Mouse (Mus musculus): ENCODE measurements around the gene Olfr1358. TPM values are rescaled to one million over a fixed set of nuclear protein-coding genes. Genes with fewer than 3 reads are reported as not detected.
"Not testable (repeated sequence)": the region's sequence is repeated elsewhere in the genome, so short reads cannot be mapped to it uniquely, and the experiment has no call there.

Gene Olfr1358
- not detected in 2 replicates for polyA plus RNA-seq (2016; fragmentation: Nextera tagmentation; extraction: Ambion mirVana)

DNA sequence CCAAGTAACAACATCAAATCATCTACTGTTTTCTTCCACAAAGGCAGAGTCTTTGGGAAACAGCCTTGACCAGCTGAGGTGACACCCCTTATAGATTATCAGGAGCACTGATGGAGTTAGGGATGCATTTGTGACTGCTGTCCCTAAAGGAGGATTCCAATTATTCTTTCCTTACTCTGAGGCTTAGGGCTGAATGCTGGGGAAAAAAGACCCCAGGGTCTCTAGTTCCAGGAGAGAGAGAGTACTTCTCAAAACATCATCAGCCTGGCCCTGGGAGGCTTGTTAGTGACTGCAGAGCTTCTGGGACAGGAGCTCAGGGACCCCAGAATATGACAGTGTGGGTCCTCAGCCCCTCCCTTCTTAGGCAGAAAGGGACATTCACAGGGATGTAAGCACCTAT lies at the start of gene Olfr1358:
Gene Olfr1358 (plus strand): TSS at position 301 of the 400 bp plus-strand sequence.
- no peak within 1 kb of the TSS for H3K4me2 ChIP-seq (replicated peaks)
- ATAC-seq (ENCODE audit: insufficient number of reproducible peaks, insufficient read depth, low FRiP score, low TSS enrichment) = no peak

DNA sequence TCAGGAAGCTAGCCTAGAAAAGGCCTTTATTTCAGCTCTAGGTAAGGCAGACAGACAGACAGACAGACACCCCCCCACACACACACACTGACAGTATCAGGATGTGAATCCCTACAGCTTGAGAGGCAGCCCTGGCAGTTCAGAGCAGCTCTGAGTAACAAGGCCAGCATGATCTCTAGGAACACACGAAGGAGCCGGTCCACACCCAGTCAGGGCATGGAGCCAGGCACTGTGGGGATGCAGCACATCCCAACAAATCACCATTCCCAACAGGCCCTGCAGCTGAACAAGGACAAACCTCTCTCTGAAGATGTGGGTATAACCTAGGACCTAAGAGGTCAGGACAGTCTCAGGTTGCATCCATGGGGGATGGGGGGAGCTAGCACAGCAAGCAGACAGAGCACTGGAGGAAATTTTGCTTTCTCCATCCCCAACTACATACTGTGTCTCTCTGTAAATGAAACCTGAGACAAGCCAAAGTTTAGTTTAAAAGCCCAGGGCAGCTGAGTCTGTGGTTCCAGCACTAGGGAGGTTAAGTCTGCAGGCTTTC lies 49.4 kb upstream of the Olfr1358 start:
- no peaks in the 10 kb centered on the region for H3K9me3 ChIP-seq
- no peak overlapping the region for H3K9ac ChIP-seq
- no peak for ATAC-seq (ENCODE audit: insufficient number of reproducible peaks, insufficient read depth, low FRiP score, low TSS enrichment)
- H3K4me3 ChIP-seq = no peak overlapping the region
- H3K4me2 ChIP-seq (replicated peaks) = no peak overlapping the region
- H3K4me1 ChIP-seq = peaks cover 14% of the 10 kb centered on the region
- WGBS = 17% methylated on average over 2 of the region's 2 CpGs
- H3K36me3 ChIP-seq = no peaks in the 10 kb centered on the region
- peak overlapping the region; percentile 48; the same call in 1 of the 2 replicates for H3K27ac ChIP-seq
- H3K27me3 ChIP-seq = 0 out of 2 replicates have a peak, but pooled peaks cover 3% of the 10 kb centered on the region

More for the DNA sequence above, at the start of gene Olfr1358:
- no peaks in the 10 kb centered on the region for H3K27me3 ChIP-seq
- H3K4me1 ChIP-seq = no peaks in the 10 kb centered on the region
- H3K4me3 ChIP-seq = no peak within 1 kb of the TSS
- H3K36me3 ChIP-seq = no peaks in the 10 kb centered on the region
- no peak within 1 kb of the TSS for H3K27ac ChIP-seq
- no peak within 1 kb of the TSS for H3K9ac ChIP-seq
- H3K9me3 ChIP-seq = no peaks in the 10 kb centered on the region

DNA sequence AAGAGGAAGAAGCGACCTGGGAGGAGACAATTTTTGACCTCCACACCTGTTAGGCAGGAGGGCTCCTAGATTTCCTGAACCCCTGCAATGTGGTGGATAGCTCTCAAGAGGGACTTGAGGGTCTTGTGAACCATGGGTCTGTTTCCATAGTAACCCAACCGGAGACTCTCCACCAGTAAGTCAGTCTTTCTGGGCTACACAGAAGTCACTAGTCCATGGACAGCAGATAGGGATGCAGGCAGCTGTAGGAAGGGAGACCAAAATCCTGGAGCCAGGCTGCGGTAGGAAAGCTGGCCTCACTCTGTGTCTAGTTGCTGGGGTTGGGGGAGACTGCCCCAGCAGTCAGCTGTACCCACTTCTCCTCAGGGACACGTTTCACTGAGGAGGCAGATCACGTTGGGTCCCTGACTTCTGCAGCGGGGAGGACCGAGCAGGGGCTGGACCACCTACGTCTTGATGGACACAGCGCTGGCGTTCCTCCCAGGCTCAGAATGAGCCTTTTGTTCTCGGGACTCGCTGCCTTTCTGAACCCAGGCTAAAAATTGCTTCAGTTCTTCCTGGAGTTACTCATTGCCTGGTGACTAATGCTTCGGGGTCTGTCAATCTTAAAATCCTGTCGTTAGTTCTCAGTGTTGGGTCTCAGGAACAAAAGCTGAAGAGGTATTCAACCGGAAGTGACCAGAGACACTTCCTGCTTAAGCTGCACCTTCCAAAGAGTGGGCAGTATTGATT lies 46.5 kb upstream of the Olfr1358 start:
- Histone ChIP-seq H3K4me3 (no peak overlapping the region), H3K9ac (no peak overlapping the region), H3K4me2 (replicated peaks) (no peak overlapping the region), H3K36me3 (no peaks in the 10 kb centered on the region), H3K4me1 (peaks cover 5% of the 10 kb centered on the region; the same call in 1 of the 2 replicates), H3K27me3 (no peaks in the 10 kb centered on the region), H3K27ac (peak overlapping the region; percentile 57; the same call in 1 of the 2 replicates), H3K9me3 (no peaks in the 10 kb centered on the region)
- WGBS = 23% methylated on average over 15 of the region's 15 CpGs
- no peak for ATAC-seq (ENCODE audit: insufficient number of reproducible peaks, insufficient read depth, low FRiP score, low TSS enrichment)

DNA sequence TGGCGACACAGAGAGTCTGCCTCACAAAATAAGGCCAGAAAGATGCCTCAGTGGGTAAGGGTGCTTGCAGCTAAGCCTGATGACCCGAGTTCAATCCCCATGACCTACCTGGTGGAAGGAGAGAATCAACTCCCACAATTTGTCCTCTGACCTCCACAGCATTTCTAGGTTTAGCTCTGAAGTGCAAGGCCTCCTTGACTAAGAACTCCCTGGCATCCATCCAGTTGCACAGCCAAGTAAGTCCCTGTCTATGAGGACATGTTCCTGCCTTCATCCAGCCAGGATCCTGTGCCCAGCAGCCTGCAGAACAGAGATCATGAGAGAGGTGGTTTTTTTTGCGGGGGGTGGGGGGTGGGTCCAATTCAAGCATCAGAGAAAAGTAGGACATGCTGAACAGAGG lies 45.2 kb upstream of the Olfr1358 start:
- Histone ChIP-seq H3K36me3 (no peaks in the 10 kb centered on the region), H3K4me2 (replicated peaks) (no peak overlapping the region)

DNA sequence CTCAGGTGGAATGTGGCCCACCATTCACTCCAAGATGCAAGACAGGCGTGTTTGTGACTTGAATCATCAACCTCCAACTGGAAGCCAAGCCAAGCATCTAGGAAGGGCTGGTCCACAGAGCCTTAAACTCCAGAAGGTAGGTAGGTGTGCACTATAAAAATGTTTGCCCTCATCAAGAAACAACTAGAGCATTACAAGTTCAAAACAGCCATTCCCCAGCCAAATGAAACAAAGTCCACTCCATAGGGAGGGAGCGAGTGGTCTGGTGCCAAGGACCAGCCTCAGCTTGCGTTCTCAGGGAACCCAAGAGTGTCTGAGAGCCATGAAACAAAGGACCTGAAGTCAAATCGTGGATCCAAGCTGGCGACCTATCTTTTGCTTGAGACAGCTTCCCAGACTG lies 43.8 kb upstream of the Olfr1358 start:
- Histone ChIP-seq H3K4me3 (no peak overlapping the region), H3K4me1 (no peaks in the 10 kb centered on the region), H3K4me2 (replicated peaks) (no peak overlapping the region), H3K27me3 (no peaks in the 10 kb centered on the region), H3K36me3 (no peaks in the 10 kb centered on the region), H3K9me3 (no peaks in the 10 kb centered on the region), H3K9ac (no peak overlapping the region), H3K27ac (no peak overlapping the region)
- no peak for ATAC-seq (ENCODE audit: insufficient number of reproducible peaks, insufficient read depth, low FRiP score, low TSS enrichment)
- 58% methylated on average over 5 of the region's 5 CpGs for WGBS

More for the DNA sequence above, 45.2 kb upstream of the Olfr1358 start:
- Histone ChIP-seq H3K4me3 (no peak overlapping the region), H3K27me3 (no peaks in the 10 kb centered on the region), H3K4me1 (peaks cover 5% of the 10 kb centered on the region; the same call in 1 of the 2 replicates), H3K9ac (no peak overlapping the region), H3K27ac (no peak overlapping the region), H3K9me3 (no peaks in the 10 kb centered on the region)
- whole genome bisulfite sequencing = 75% methylated on average over 3 of the region's 3 CpGs
- ATAC-seq (ENCODE audit: insufficient number of reproducible peaks, insufficient read depth, low FRiP score, low TSS enrichment) = no peak

- WGBS = 71% methylated on average over 8 of the region's 8 CpGs
- no peaks in the 10 kb centered on the region for H3K27me3 ChIP-seq
Observed at GRCm38 (mm10) chr10:78474759-78475158, 42.5 kb upstream of the Olfr1358 start.

DNA sequence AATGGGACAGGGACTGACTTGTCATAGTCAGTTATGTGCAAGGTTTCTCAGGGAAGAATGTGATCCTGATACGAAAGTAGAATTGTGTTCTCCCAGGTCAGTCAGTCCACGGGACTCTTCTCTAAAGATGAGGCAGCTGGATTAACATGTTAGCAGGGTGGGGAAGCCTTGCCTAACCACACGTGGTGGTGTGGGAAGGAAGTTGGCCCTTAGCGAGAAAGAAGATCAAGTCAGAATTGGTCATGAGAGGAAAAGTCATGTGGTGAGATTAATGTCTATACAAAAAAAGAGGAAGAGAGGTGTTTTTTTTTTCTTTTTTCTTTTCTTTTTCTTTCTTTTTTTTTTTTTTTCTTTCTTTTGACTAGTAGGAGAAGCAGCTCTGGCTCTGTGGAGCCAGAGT lies 40.4 kb upstream of the Olfr1358 start:
- no peaks in the 10 kb centered on the region; the same call in 1 of the 2 replicates for H3K4me1 ChIP-seq
- no peak overlapping the region for H3K27ac ChIP-seq
- 77% methylated on average over 4 of the region's 4 CpGs for WGBS

More at GRCm38 (mm10) chr10:78474759-78475158, 42.5 kb upstream of the Olfr1358 start:
- H3K4me2 ChIP-seq (replicated peaks) = no peak overlapping the region
- H3K4me3 ChIP-seq = no peak overlapping the region
- H3K9me3 ChIP-seq = no peaks in the 10 kb centered on the region
- no peak overlapping the region for H3K9ac ChIP-seq
- H3K27ac ChIP-seq = no peak overlapping the region
- H3K4me1 ChIP-seq = no peaks in the 10 kb centered on the region
- no peak for ATAC-seq (ENCODE audit: insufficient number of reproducible peaks, insufficient read depth, low FRiP score, low TSS enrichment)
- no peaks in the 10 kb centered on the region for H3K36me3 ChIP-seq

DNA sequence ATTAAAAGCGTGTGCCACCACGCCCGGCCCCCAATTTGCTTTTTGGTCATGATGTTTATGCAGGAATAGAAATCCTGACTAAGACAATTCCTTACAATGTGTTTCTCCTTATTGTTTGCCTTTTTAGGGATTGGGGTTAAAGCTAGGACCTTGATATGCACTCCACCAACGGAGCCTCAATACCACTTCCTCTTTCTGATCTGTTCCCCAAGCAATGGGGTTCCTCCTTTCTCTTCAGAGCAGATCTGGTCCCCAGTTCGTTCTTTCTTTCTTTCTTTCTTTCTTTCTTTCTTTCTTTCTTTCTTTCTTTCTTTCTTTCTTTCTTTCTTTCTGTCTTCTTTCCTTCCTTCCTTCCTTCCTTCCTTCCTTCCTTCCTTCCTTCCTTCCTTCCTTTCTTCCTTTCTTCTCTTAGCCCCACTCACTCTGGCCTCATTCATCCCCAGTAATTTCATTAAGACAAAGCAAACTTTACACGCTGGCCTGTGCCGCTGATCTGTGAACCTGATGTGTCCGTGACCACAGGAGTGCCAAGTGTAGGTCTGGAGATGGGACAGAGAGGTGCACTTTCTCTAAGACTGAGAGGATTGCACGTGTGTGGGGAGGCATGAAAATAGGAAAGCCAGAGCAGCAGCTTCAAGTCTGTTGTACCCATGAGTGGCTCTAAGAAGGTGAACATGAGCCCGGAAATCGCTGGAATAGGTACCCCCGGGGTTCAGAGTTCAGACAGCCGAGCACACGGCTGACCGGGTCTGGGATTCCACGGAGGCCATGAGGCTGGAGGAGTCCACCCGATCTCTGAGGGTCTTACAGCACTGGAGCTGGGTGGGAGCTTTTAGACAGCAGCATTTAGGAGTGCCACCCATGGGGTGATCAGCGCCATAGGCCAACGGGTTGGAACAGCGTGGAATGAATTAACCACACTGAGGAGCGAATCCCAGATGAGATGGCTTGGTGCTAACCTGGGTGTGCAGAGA lies 36.0 kb upstream of the Olfr1358 start:
- Histone ChIP-seq H3K4me1 (no peaks in the 10 kb centered on the region; the same call in 1 of the 2 replicates), H3K9me3 (no peaks in the 10 kb centered on the region), H3K4me2 (replicated peaks) (peak overlapping the region; percentile 85), H3K9ac (peak overlapping the region; percentile 48; the same call in 1 of the 2 replicates), H3K36me3 (no peaks in the 10 kb centered on the region), H3K27me3 (peaks cover 13% of the 10 kb centered on the region), H3K27ac (no peak overlapping the region), H3K4me3 (peak overlapping the region; percentile 48)
- 34% methylated on average over 21 of the region's 21 CpGs for WGBS
- ATAC-seq (ENCODE audit: insufficient number of reproducible peaks, insufficient read depth, low FRiP score, low TSS enrichment) = peak; percentile 32; the same call in 1 of the 2 replicates

More for the DNA sequence above, 40.4 kb upstream of the Olfr1358 start:
- Histone ChIP-seq H3K36me3 (no peaks in the 10 kb centered on the region), H3K9me3 (no peaks in the 10 kb centered on the region), H3K27me3 (no peaks in the 10 kb centered on the region), H3K9ac (no peak overlapping the region), H3K4me2 (replicated peaks) (no peak overlapping the region), H3K4me3 (no peak overlapping the region)
- no peak for ATAC-seq (ENCODE audit: insufficient number of reproducible peaks, insufficient read depth, low FRiP score, low TSS enrichment)

GRCm38 (mm10) chr10:78481928-78482499 lies 35.2 kb upstream of the Olfr1358 start:
- ATAC-seq (ENCODE audit: insufficient number of reproducible peaks, insufficient read depth, low FRiP score, low TSS enrichment) = peak; percentile 93
- H3K9me3 ChIP-seq = no peaks in the 10 kb centered on the region
- H3K9ac ChIP-seq = peak overlapping the region; percentile 48
- H3K4me1 ChIP-seq = no peaks in the 10 kb centered on the region; the same call in 1 of the 2 replicates
- H3K27me3 ChIP-seq = peaks cover 16% of the 10 kb centered on the region
- under 1% methylated on average over 35 of the region's 35 CpGs for WGBS
- peak overlapping the region; percentile 48 for H3K4me3 ChIP-seq
- 0 out of 2 replicates have a peak overlapping the region, but pooled peaks have one; percentile 30 for H3K27ac ChIP-seq
- H3K4me2 ChIP-seq (replicated peaks) = peak overlapping the region; percentile 85
- H3K36me3 ChIP-seq = no peaks in the 10 kb centered on the region

DNA sequence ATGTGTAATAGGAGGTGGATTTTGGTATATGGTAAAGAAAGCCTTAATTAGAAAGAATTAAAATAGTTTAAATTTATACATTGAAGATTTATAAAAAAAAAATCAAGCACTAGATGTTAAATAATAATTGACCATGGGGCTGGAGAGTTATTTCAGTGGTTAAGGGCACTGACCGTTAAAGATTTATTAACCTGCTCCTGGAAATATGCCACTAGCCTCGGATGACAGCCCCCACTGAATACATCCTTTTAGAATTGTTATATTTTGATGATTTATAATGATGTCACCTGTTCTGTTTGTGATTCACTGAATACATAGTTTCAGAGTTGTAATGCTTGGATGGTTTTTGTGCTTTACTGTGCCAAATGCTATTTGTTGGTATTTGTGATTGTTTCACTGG lies 31.9 kb upstream of the Olfr1358 start:
- H3K36me3 ChIP-seq; H3K4me2 ChIP-seq (replicated peaks); H3K4me3 ChIP-seq; H3K27ac ChIP-seq; H3K9ac ChIP-seq; H3K4me1 ChIP-seq; H3K9me3 ChIP-seq; ATAC-seq (ENCODE audit: insufficient number of reproducible peaks, insufficient read depth, low FRiP score, low TSS enrichment): not testable (repeated sequence)
- H3K27me3 ChIP-seq = peaks cover 16% of the 10 kb centered on the region
- 75% methylated on average over 2 of the region's 2 CpGs for WGBS

GRCm38 (mm10) chr10:78486871-78487270 lies 30.4 kb upstream of the Olfr1358 start:
- peaks cover 16% of the 10 kb centered on the region for H3K27me3 ChIP-seq
- ATAC-seq (ENCODE audit: insufficient number of reproducible peaks, insufficient read depth, low FRiP score, low TSS enrichment) = no peak
- H3K9me3 ChIP-seq = no peaks in the 10 kb centered on the region
- no peak overlapping the region for H3K4me3 ChIP-seq
- no peaks in the 10 kb centered on the region for H3K36me3 ChIP-seq
- no peak overlapping the region for H3K4me2 ChIP-seq (replicated peaks)
- WGBS = 63% methylated on average over 5 of the region's 5 CpGs
- H3K4me1 ChIP-seq = no peaks in the 10 kb centered on the region
- H3K27ac ChIP-seq = no peak overlapping the region
- H3K9ac ChIP-seq = no peak overlapping the region
